Mouse (Mus musculus): ENCODE measurements around the gene Zcchc7. TPM values are rescaled to one million over a fixed set of nuclear protein-coding genes. Genes with fewer than 3 reads are reported as not detected.

The Zcchc7 gene
- polyA plus RNA-seq, 2 experiments: 8.8 to 12.3 TPM

DNA sequence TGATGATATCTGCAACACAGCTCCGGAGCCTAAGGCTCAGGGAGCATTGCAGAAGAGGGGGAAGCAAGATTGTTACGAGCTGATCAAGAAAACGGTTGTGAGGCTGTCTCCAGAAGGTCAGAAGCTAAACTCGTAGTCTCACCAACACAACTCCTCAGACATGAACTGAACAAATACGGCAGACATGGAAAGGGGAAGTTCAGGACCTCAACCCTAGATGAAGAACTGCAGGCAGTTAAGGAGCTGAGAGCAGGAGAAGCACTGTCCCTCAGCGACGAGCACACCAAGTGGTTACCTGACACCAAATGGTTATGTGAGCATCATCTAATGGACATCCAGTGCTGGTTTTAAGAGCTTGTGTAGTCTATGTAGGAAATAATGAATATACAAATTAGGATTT lies 60.9 kb downstream of the Zcchc7 start:
- H3K4me1 ChIP-seq (replicated peaks; ENCODE audit: control insufficient read depth in 2 of 2, insufficient read depth in 2 of 2, low read length in 1 of 2): peaks cover 8 to 11% of the 10 kb centered on the region in 2 experiments; a peak in 3 of 4 replicates
- H3K9me3 ChIP-seq (ENCODE audit: control insufficient read depth, low read length): no peaks in the 10 kb centered on the region
- no peak overlapping the region for H3K4me3 ChIP-seq (ENCODE audit: insufficient read depth in 1 of 2, low read depth in 2 of 2, low read length in 2 of 2)
- DNase-seq (ENCODE audit: low read depth in 3 of 3, low spot score in 3 of 3) (no peak), ATAC-seq (ENCODE audit: insufficient read depth) (no peak)
- H3K36me3 ChIP-seq (replicated peaks; ENCODE audit: control insufficient read depth, insufficient read depth, low read depth): no peaks in the 10 kb centered on the region
- WGBS (ENCODE audit: insufficient replicate concordance): 22% methylated on average over 7 of the region's 7 CpGs
- no peak for TF ChIP-seq CTCF (IDR thresholded peaks at IDR 0.05; ENCODE audit: low read depth)
- no peak overlapping the region for H3K9ac ChIP-seq (replicated peaks)
- no peaks in the 10 kb centered on the region for H3K27me3 ChIP-seq (ENCODE audit: control insufficient read depth, insufficient read depth, low read length)
- no peak overlapping the region for H3K27ac ChIP-seq
- H3K4me2 ChIP-seq (ENCODE audit: low read depth): no peak overlapping the region

DNA sequence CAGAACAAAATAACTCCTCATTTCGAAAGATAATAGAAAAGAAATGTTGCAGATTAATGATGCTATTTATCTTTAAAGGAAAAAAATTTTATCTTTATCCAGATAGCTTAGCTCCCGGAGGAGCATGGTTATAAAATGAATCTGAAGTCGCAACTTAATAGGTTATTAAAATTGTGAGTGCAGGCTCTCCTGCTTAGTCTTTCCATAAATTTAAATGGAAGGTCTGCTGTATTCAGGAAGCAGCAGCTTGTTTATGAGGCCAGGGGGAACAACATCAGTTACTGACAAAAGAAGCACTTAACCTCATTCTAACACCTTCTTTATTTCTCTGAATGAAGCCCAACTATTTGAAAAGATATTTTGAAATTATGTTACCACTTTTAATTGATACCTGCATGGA lies 74.9 kb downstream of the Zcchc7 start:
- Histone ChIP-seq H3K36me3 (replicated peaks; ENCODE audit: control insufficient read depth, insufficient read depth, low read depth) (no peaks in the 10 kb centered on the region), H3K9me3 (ENCODE audit: control insufficient read depth, low read length) (no peaks in the 10 kb centered on the region), H3K4me2 (ENCODE audit: low read depth) (no peak overlapping the region), H3K4me1 (replicated peaks; ENCODE audit: control insufficient read depth in 2 of 2, insufficient read depth in 2 of 2, low read length in 1 of 2) (no peaks in the 10 kb centered on the region), H3K9ac (replicated peaks) (no peak overlapping the region), H3K27ac (no peak overlapping the region), H3K27me3 (ENCODE audit: control insufficient read depth, insufficient read depth, low read length) (no peaks in the 10 kb centered on the region), H3K4me3 (ENCODE audit: insufficient read depth in 1 of 2, low read depth in 2 of 2, low read length in 2 of 2) (no peak overlapping the region)
- DNase-seq (ENCODE audit: low read depth in 3 of 3, low spot score in 3 of 3) (no peak), ATAC-seq (ENCODE audit: insufficient read depth) (no peak)
- WGBS (ENCODE audit: insufficient replicate concordance): 71% methylated on average over 3 of the region's 3 CpGs
- TF ChIP-seq CTCF (IDR thresholded peaks at IDR 0.05; ENCODE audit: low read depth) (no peak), EP300 (IDR thresholded peaks at IDR 0.05; ENCODE audit: low read depth) (no peak)

DNA sequence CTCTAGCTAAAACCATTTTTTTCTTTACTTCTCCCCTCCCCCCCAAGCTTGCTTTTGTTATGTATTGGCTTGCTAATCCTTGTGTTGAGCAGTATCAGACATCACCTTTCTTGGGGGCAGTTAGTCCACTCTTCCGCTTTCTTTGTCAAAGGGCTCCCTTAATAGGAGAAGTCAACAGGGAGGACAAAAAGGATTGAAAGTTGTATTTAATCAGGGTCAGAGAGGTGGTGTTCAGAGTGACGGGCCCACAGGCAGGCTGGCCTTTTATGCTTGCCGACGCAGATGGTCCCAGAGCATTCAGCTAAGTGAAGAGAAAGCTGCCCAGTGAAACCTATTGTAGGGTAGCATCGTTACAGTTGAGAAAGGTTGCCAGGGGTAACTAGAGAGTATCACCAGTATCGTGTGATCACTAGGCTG lies 96.2 kb downstream of the Zcchc7 start:
- 68% methylated on average over 6 of the region's 6 CpGs for WGBS (ENCODE audit: insufficient replicate concordance)
- no peaks in the 10 kb centered on the region for H3K9me3 ChIP-seq (ENCODE audit: control insufficient read depth, low read length)
- H3K36me3 ChIP-seq (replicated peaks; ENCODE audit: control insufficient read depth, insufficient read depth, low read depth): no peaks in the 10 kb centered on the region
- H3K9ac ChIP-seq (replicated peaks): no peak overlapping the region
- no peak overlapping the region for H3K4me2 ChIP-seq (ENCODE audit: low read depth)
- no peaks in the 10 kb centered on the region for H3K27me3 ChIP-seq (ENCODE audit: control insufficient read depth, insufficient read depth, low read length)
- ATAC-seq (ENCODE audit: insufficient read depth) (no peak), DNase-seq (ENCODE audit: low read depth in 3 of 3, low spot score in 3 of 3) (no peak)
- TF ChIP-seq CTCF (IDR thresholded peaks at IDR 0.05; ENCODE audit: low read depth) (no peak), EP300 (IDR thresholded peaks at IDR 0.05; ENCODE audit: low read depth) (no peak)
- no peak overlapping the region for H3K4me3 ChIP-seq (ENCODE audit: insufficient read depth in 1 of 2, low read depth in 2 of 2, low read length in 2 of 2)
- no peaks in the 10 kb centered on the region for H3K4me1 ChIP-seq (replicated peaks; ENCODE audit: control insufficient read depth in 2 of 2, insufficient read depth in 2 of 2, low read length in 1 of 2)
- H3K27ac ChIP-seq: no peak overlapping the region

- Histone ChIP-seq H3K27me3 (ENCODE audit: control insufficient read depth, insufficient read depth, low read length) (no peaks in the 10 kb centered on the region), H3K9ac (replicated peaks) (no peak overlapping the region), H3K4me2 (ENCODE audit: low read depth) (no peak overlapping the region), H3K27ac (no peak overlapping the region), H3K4me3 (ENCODE audit: insufficient read depth in 1 of 2, low read depth in 2 of 2, low read length in 2 of 2) (no peak overlapping the region), H3K9me3 (ENCODE audit: control insufficient read depth, low read length) (no peaks in the 10 kb centered on the region), H3K36me3 (replicated peaks; ENCODE audit: control insufficient read depth, insufficient read depth, low read depth) (no peaks in the 10 kb centered on the region), H3K4me1 (replicated peaks; ENCODE audit: control insufficient read depth in 2 of 2, insufficient read depth in 2 of 2, low read length in 1 of 2) (0 out of 4 replicates have a peak, but pooled peaks cover 0 to 3% of the 10 kb centered on the region in 2 experiments)
- no peak for ATAC-seq (ENCODE audit: insufficient read depth)
- DNase-seq (ENCODE audit: low read depth in 3 of 3, low spot score in 3 of 3): no peak
- no peak for TF ChIP-seq CTCF (IDR thresholded peaks at IDR 0.05; ENCODE audit: low read depth)
- no peak for TF ChIP-seq EP300 (IDR thresholded peaks at IDR 0.05; ENCODE audit: low read depth)
Measured at GRCm38 (mm10) chr4:44871591-44871990, 115.9 kb downstream of the Zcchc7 start.

DNA sequence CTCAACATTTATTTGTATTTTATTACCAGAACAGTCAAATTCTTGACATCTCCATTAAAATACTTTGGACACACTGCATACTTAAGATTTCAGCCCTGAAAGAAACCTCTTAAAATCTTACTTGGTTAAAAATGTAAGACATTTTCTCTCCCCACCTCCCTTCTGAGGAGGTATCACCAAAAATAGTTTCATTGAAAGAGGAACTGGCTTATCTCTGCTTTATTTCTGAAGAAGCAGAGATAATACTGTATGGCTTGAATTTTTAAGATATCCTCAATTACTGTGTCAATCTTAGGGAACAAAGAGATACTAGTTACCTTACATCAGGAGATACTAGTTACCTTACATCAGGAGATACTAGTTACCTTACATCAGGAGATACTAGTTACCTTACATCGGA lies 116.4 kb downstream of the Zcchc7 start:
- Histone ChIP-seq H3K36me3 (replicated peaks; ENCODE audit: control insufficient read depth, insufficient read depth, low read depth) (no peaks in the 10 kb centered on the region), H3K27ac (no peak overlapping the region), H3K4me3 (ENCODE audit: insufficient read depth in 1 of 2, low read depth in 2 of 2, low read length in 2 of 2) (no peak overlapping the region), H3K9me3 (ENCODE audit: control insufficient read depth, low read length) (no peaks in the 10 kb centered on the region), H3K9ac (replicated peaks) (no peak overlapping the region), H3K4me2 (ENCODE audit: low read depth) (no peak overlapping the region), H3K27me3 (ENCODE audit: control insufficient read depth, insufficient read depth, low read length) (no peaks in the 10 kb centered on the region), H3K4me1 (replicated peaks; ENCODE audit: control insufficient read depth in 2 of 2, insufficient read depth in 2 of 2, low read length in 1 of 2) (0 out of 4 replicates have a peak, but pooled peaks cover 0 to 3% of the 10 kb centered on the region in 2 experiments)
- 60% methylated on average over 1 of the region's 1 CpGs for WGBS (ENCODE audit: insufficient replicate concordance)
- no peak for TF ChIP-seq CTCF (IDR thresholded peaks at IDR 0.05; ENCODE audit: low read depth)
- TF ChIP-seq EP300 (IDR thresholded peaks at IDR 0.05; ENCODE audit: low read depth): no peak
- ATAC-seq (ENCODE audit: insufficient read depth) (no peak), DNase-seq (ENCODE audit: low read depth in 3 of 3, low spot score in 3 of 3) (no peak)

Data from liver, embryonic 14.5 days (tissue).